In the genomic region with DNA sequence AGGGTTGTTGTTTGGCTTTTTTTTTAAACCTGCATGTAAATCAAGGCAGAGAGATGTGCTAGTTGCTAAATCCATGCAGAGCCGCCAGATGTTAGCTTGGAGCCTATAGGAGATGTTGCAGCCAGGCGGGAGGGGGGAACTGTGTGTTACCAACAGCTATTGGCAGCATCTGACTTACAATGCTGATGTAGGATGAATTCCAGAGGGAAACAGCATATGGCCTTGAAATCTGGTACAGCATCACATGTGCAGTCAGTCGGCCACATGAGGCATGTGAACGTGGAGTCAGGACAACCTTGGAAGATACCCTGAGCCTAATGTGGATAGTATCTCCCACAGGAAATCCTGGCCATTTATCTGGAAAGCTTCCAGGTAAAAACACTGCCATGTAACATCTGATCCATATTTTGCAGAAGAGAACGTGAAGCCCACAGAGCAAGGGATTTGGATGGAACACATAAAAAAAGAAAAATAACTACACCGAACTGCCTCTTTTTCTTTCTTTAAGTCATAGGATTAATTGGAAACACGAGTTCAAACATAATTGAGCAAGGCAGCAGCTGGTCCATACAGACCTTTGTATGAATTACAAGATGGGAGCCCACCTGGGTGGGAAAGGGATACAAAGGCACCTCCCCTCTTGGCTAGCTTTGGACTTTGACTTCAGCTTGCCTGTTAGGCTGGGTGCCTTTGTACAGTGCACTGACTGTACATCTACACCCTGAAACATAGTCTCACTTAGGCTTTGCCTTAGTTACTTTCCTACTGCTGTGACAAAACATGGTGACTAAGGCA, we compare ENCODE assay signal across 17 mouse cellular contexts. TPM values are rescaled to one million over a fixed set of nuclear protein-coding genes. Genes with fewer than 3 reads are reported as not detected.
A peak's percentile ranks its signal among the peaks of the same experiment; 100 is the strongest.
DNase-seq lines count a peak whose midpoint lies in the region; ATAC-seq and TF ChIP-seq lines count a peak whose summit lies in the region.
"Had no signal": no experiment of that assay in that cellular context is flagged by ENCODE, and none has a peak within 500 bp of the region (broad histone marks: within the 10 kb centered on the region; RNA-seq: fewer than 3 reads in every experiment).

No protein-coding gene starts in this region.

- no peaks in the 10 kb centered on the region for H3K9me3 ChIP-seq in forebrain, postnatal 0 days (ENCODE audit: low read length)
- H3K9me3 ChIP-seq in forebrain, embryonic 12.5 days: no peaks in the 10 kb centered on the region
- no peaks in the 10 kb centered on the region for H3K9me3 ChIP-seq in stomach, embryonic 15.5 days
- no peaks in the 10 kb centered on the region for H3K9me3 ChIP-seq in stomach, postnatal 0 days (ENCODE audit: control insufficient read depth, low read length)

- intact Hi-C loops in left cerebral cortex, postnatal 36 days (cut with DNase I): no loop called here

- no peaks in the 10 kb centered on the region for H3K4me1 ChIP-seq in forebrain, postnatal 0 days (ENCODE audit: insufficient read depth)
- no peaks in the 10 kb centered on the region for H3K4me1 ChIP-seq in forebrain, embryonic 12.5 days
- H3K4me1 ChIP-seq in stomach, embryonic 15.5 days: no peaks in the 10 kb centered on the region
- H3K4me1 ChIP-seq in stomach, postnatal 0 days (replicated peaks; ENCODE audit: control insufficient read depth, insufficient read depth): no peaks in the 10 kb centered on the region
- no peaks in the 10 kb centered on the region for H3K4me1 ChIP-seq in thymus, adult 2 months (replicated peaks; ENCODE audit: control insufficient read depth, insufficient read depth, low read length)
- H3K4me1 ChIP-seq: midbrain, embryonic 15.5 days had no signal

- no peak overlapping the region for H3K4me3 ChIP-seq in forebrain, postnatal 0 days (ENCODE audit: low read depth, low read length)
- H3K4me3 ChIP-seq in forebrain, embryonic 12.5 days (replicated peaks): no peak overlapping the region
- no peak overlapping the region for H3K4me3 ChIP-seq in stomach, embryonic 15.5 days (replicated peaks)
- H3K4me3 ChIP-seq in stomach, postnatal 0 days (ENCODE audit: low read depth, low read length): no peak overlapping the region
- H3K4me3 ChIP-seq in thymus, adult 2 months (ENCODE audit: control insufficient read depth, insufficient read depth, low read length): no peak overlapping the region
- H3K4me3 ChIP-seq: heart, adult 2 months; midbrain, embryonic 15.5 days had no signal

- TF ChIP-seq EP300 in stomach, postnatal 0 days (optimal IDR thresholded peaks at IDR 0.05): no peak

- no peak overlapping the region for H3K9ac ChIP-seq in forebrain, postnatal 0 days
- no peak overlapping the region for H3K9ac ChIP-seq in forebrain, embryonic 12.5 days
- no peak overlapping the region for H3K9ac ChIP-seq in stomach, embryonic 15.5 days
- H3K9ac ChIP-seq in stomach, postnatal 0 days (ENCODE audit: low read length): no peak overlapping the region
- H3K9ac ChIP-seq: midbrain, embryonic 15.5 days had no signal

- no peak for TF ChIP-seq POLR2A in thymus, adult 2 months (IDR thresholded peaks at IDR 0.05; ENCODE audit: control insufficient read depth, extremely low read depth, insufficient read depth, low read length, poor library complexity)

- H3K27ac ChIP-seq in forebrain, postnatal 0 days (ENCODE audit: low read depth, low read length): no peak overlapping the region
- H3K27ac ChIP-seq in forebrain, embryonic 12.5 days: no peak overlapping the region
- peak overlapping the region; percentile 16; the same call in 1 of the 2 replicates for H3K27ac ChIP-seq in stomach, embryonic 15.5 days
- H3K27ac ChIP-seq in stomach, postnatal 0 days (replicated peaks): no peak overlapping the region
- H3K27ac ChIP-seq in thymus, adult 2 months (ENCODE audit: control insufficient read depth, insufficient read depth, low read length): no peak overlapping the region
- H3K27ac ChIP-seq: heart, adult 2 months; kidney, postnatal 0 days; midbrain, embryonic 15.5 days had no signal

- peak; percentile 42; the same call in 1 of the 2 replicates for ATAC-seq in forebrain, postnatal 0 days
- ATAC-seq in forebrain, embryonic 12.5 days (ENCODE audit: low FRiP score): no peak
- ATAC-seq in stomach, embryonic 15.5 days (ENCODE audit: insufficient read depth, low FRiP score, low read depth): no peak
- no peak for ATAC-seq in stomach, postnatal 0 days (ENCODE audit: low FRiP score, low TSS enrichment)
- no peak for ATAC-seq in activated CD4-positive, CD25-positive, alpha-beta regulatory T cell, adult 4 months
- ATAC-seq in megakaryocyte, adult 5-6 weeks (ENCODE audit: poor library complexity, severe bottlenecking): no peak
- ATAC-seq: midbrain, embryonic 15.5 days had no signal

- H3K27me3 ChIP-seq in forebrain, postnatal 0 days (ENCODE audit: insufficient read depth, low read length): no peaks in the 10 kb centered on the region
- H3K27me3 ChIP-seq in forebrain, embryonic 12.5 days: no peaks in the 10 kb centered on the region
- H3K27me3 ChIP-seq in stomach, embryonic 15.5 days (replicated peaks): no peaks in the 10 kb centered on the region
- no peaks in the 10 kb centered on the region for H3K27me3 ChIP-seq in stomach, postnatal 0 days (ENCODE audit: control insufficient read depth, insufficient read depth, low read length)
- H3K27me3 ChIP-seq in thymus, adult 2 months (ENCODE audit: control insufficient read depth, insufficient read depth, low read length): no peaks in the 10 kb centered on the region
- H3K27me3 ChIP-seq: midbrain, embryonic 15.5 days had no signal

- 69% methylated on average over 7 of the region's 7 CpGs for whole genome bisulfite sequencing in forebrain, postnatal 0 days
- WGBS in forebrain, embryonic 12.5 days: 86% methylated on average over 7 of the region's 7 CpGs
- WGBS in stomach, embryonic 15.5 days: 64% methylated on average over 7 of the region's 7 CpGs
- 55% methylated on average over 7 of the region's 7 CpGs for WGBS in stomach, postnatal 0 days
- WGBS in thymus, adult 2 months: 95% methylated on average over 7 of the region's 7 CpGs

- H3K36me3 ChIP-seq in forebrain, postnatal 0 days (ENCODE audit: insufficient read depth): no peaks in the 10 kb centered on the region
- H3K36me3 ChIP-seq in forebrain, embryonic 12.5 days (replicated peaks): no peaks in the 10 kb centered on the region
- no peaks in the 10 kb centered on the region for H3K36me3 ChIP-seq in stomach, embryonic 15.5 days
- H3K36me3 ChIP-seq in stomach, postnatal 0 days (ENCODE audit: control insufficient read depth, insufficient read depth, low read length): no peaks in the 10 kb centered on the region
- H3K36me3 ChIP-seq in thymus, adult 2 months (ENCODE audit: control insufficient read depth, insufficient read depth, low read length): no peaks in the 10 kb centered on the region
- H3K36me3 ChIP-seq: midbrain, embryonic 15.5 days had no signal

- DNase-seq in forebrain, postnatal 0 days: peak; percentile 40
- DNase-seq in stomach, postnatal 0 days (ENCODE audit: low spot score): no peak
- DNase-seq in left cerebral cortex, postnatal 36 days (ENCODE audit: low spot score in 2 of 2): peak; percentile 37 to 58
- DNase-seq in thymus, adult 2 months: no peak
- DNase-seq: B cell, adult 2 months; heart, adult 2 months; heart, postnatal 36 days; lung, postnatal 14 days had no signal

- TF ChIP-seq CTCF in forebrain, postnatal 0 days (IDR thresholded peaks at IDR 0.05; ENCODE audit: low read depth): no peak
- TF ChIP-seq CTCF in stomach, postnatal 0 days (IDR thresholded peaks at IDR 0.05; ENCODE audit: low read depth): no peak
- TF ChIP-seq CTCF in thymus, adult 2 months (IDR thresholded peaks at IDR 0.05; ENCODE audit: borderline replicate concordance, control insufficient read depth, extremely low read depth, insufficient read depth, low read length, poor library complexity): no peak

- no peak overlapping the region for H3K4me2 ChIP-seq in forebrain, postnatal 0 days (ENCODE audit: low read depth)
- no peak overlapping the region for H3K4me2 ChIP-seq in forebrain, embryonic 12.5 days
- H3K4me2 ChIP-seq in stomach, embryonic 15.5 days: no peak overlapping the region
- H3K4me2 ChIP-seq in stomach, postnatal 0 days (replicated peaks; ENCODE audit: low read depth): no peak overlapping the region
- H3K4me2 ChIP-seq: midbrain, embryonic 15.5 days had no signal

RNA-seq across cellular contexts. Expression of a gene that starts 42.7 kb away (rescaled TPM):
- total RNA-seq in forebrain, postnatal 0 days (2014; rRNA removed): 0.62 and 1.2 TPM in 2 replicates
- 0.83 and 0.98 TPM in 2 replicates for polyA plus RNA-seq in forebrain, postnatal 0 days (2015; fragmentation: Nextera tagmentation; extraction: Ambion mirVana)
- 0.72 and 0.77 TPM in 2 replicates for polyA plus RNA-seq in forebrain, embryonic 12.5 days (2016; fragmentation: Nextera tagmentation; extraction: Ambion mirVana)
- 7.2 and 7.3 TPM in 2 replicates for polyA plus RNA-seq in stomach, embryonic 15.5 days (2015; fragmentation: Nextera tagmentation; extraction: Ambion mirVana)
- 5.8 and 6.1 TPM in 2 replicates for polyA plus RNA-seq in stomach, postnatal 0 days (2015; fragmentation: Nextera tagmentation; extraction: Ambion mirVana)
- total RNA-seq in left cerebral cortex, postnatal 36 days (2021): under 1 TPM; 0.23 to 0.42 TPM
- 0.08 and 0.31 TPM in 2 replicates for polyA plus RNA-seq in thymus, adult 2 months (2012; rRNA removed)
- not detected for polyA plus RNA-seq in activated CD4-positive, CD25-positive, alpha-beta regulatory T cell, adult 4 months (2017; shearing (Covaris generic))
- not detected in 2 replicates for total RNA-seq in megakaryocyte, adult 5-6 weeks (2015)
- not detected in 2 replicates for total RNA-seq in megakaryocyte, adult 5-6 weeks (2017)
- total RNA-seq: common myeloid progenitor, adult 5-6 weeks; MEL had no signal
- polyA plus RNA-seq: liver, adult 2 months had no signal

Comparison
In these comparisons a context has a peak if more than half of its experiments do, and no peak if none do; other contexts are left out.
1. DNase-seq: peak in forebrain, postnatal 0 days (single experiment) and left cerebral cortex, postnatal 36 days (2 of 2); none in stomach, postnatal 0 days (single experiment) and thymus, adult 2 months (single experiment).